Mouse (Mus musculus): ENCODE results near the gene Pabpn1.

GRCm38 (mm10) chr14:54912886-54913285 is 20.6 kb downstream of the Pabpn1 start, which contains the start of gene Slc22a17:
- TF ChIP-seq CTCF (conservative IDR thresholded peaks at IDR 0.05; ENCODE audit: insufficient read depth, insufficient read length, low read depth, low read length) (no peak), POLR2A (IDR thresholded peaks at IDR 0.05; ENCODE audit: low read depth, low read length) (peak; percentile 46)

All from kidney, adult 2 months (tissue).